Mouse (Mus musculus): ENCODE measurements at regions not wholly inside any gene's neighbourhood (a gene's known extent, or its start where the extent isn't known, plus 50 kb on each side); places are given as distances from the start of the nearest gene placed in this dataset.

DNA sequence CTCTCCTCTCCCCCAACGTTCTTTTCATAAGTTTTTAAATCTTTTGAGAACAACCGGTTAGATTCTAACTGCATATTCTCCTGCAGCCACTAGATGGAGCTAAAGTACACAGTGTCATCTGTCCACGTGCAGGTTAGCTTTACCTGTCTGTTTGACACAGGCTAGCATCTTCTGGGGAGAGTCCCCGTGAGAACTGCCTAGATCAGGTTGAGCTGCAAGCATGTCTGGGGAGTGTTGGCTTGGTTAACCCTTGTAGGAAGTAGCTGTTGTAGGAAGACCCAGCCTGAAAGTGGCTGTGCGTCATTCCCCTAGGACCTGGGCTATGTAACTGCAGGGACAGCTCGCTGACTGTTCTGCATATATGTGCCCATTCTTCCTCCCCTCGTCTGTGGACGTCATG lies 277.9 kb downstream of the Diras2 start:
- peak in 1 of 2 experiments; percentile 35 for DNase-seq (ENCODE audit: low spot score in 2 of 2)

GRCm38 (mm10) chr13:52254185-52254584 lies 276.9 kb downstream of the Diras2 start:
- DNase-seq (ENCODE audit: low spot score in 2 of 2): peak in 1 of 2 experiments; percentile 76

DNA sequence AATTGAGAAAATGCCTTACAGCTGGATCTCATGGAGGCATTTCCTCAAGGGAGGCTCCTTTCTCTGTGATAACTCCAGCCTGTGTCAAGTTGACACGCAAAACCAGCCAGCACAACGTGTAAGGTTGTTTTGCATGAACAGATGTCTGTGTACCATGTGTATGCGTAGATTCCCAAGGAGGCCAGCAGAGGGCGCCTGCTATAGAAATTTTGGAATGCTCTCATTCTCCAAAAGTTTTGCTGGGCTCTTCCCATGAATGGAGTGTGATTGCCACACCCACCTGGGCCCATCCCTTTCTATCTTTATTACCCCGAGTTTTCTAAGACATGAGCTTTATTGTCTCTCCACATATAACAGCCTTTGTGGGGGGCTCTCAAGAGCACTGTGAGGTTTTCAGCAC lies 275.4 kb downstream of the Diras2 start:
- peak in 1 of 2 experiments; percentile 25 for DNase-seq (ENCODE audit: low spot score in 2 of 2)

DNA sequence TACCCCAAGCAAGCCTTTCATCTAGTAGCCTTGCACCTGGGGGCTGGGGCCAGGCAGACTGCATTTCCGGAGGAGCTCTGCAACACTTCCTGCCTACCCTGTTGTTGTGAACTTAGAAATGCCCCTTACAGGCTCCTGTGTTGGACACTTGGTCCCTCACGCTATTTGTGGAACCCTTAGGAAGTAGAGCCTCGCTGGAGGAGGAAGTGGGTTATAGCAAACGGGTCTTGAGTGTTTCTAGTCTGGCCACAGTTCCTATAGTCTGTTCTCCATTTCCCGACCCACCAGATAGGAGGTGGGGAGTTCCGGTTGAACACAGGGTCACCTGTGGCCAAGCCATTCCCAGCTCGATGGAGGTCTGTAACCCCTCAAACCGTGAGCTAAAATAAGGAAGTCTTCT lies 272.7 kb downstream of the Diras2 start:
- DNase-seq (ENCODE audit: low spot score in 2 of 2): no peak

DNA sequence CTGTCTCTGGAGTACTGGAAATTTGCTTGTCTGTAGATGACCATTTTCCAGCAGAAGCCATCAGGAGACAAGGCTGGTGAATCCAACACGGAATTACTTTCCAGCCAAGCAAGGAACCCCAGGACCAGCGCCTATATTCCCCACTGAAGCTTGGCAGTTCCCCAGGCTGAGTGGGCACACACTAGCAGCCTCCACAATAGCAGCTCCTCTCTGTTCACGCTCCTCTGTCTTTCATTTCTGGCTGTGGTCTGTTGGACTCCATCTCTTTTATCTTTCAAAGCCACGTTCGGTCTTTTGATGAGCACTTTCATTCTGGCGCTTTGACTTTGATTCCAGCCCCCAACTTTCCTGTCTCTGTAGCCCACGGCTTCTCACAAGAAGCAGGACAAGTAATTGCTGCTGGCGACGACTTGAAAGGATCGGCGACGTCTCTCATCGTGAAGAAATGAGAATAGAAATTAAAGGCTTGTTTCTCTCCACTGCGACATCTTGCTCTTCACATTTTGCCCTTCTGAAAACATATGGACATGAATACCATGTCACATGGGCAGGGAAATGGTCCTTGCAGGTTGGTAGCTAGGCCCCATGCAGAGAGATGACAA lies 268.0 kb downstream of the Diras2 start:
- peak in 1 of 2 experiments; percentile 56 for DNase-seq (ENCODE audit: low spot score in 2 of 2)

DNA sequence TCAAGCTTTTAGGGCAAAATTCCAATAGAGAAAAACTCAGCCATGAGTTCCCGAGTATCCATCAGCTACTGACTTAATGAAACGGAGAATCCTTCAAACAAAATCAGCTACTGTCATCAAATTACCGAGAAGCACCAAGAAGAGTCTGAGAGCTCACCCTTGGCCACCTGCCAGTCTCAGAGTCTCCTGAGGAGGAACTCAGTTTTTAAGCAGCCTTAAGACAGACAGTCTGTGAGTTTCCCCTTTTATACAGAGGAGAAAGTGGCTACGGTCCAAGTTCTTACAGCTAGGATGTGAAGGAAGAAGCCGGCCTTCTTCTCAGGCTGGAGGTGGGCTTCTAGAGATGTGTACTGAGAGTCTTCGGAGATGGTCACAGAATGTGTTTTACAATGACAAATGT lies 262.8 kb downstream of the Diras2 start:
- no peak for DNase-seq (ENCODE audit: low spot score in 2 of 2)

DNA sequence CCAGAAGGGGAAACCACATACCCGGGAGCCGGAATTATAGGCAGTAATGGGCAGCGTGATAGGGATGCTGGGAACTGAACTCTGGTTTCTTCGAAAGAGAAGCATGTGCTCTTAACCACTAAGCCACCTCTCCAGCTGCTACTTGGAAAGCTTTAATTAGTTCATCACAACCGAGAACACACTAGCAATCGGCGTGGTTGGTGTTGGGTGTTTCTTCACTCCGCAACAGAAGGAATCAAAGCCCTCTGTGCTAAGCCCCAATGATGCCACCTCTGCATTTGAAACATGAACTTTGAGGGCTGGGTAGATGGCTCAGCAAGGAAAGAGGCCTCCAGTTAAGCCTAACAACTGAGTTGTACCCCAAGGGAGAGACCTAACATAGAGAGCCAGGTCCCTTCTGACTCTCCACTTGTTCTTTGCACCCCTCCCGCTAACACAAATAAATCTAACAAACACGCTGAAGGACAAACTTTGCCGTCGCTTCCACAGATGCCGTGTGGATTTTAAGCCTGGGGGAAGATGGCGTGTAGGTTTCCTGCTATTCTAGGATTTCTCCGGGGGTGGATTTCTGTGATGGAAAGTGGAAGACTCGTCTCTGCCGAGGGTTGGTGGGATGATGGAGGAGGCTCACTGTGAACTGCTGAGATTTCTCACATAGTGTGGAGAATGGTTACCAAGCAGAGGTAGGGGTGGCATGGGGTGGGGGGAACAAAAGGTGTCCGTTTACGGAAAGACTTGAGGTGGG lies 257.4 kb downstream of the Diras2 start:
- DNase-seq (ENCODE audit: low spot score in 2 of 2): no peak

DNA sequence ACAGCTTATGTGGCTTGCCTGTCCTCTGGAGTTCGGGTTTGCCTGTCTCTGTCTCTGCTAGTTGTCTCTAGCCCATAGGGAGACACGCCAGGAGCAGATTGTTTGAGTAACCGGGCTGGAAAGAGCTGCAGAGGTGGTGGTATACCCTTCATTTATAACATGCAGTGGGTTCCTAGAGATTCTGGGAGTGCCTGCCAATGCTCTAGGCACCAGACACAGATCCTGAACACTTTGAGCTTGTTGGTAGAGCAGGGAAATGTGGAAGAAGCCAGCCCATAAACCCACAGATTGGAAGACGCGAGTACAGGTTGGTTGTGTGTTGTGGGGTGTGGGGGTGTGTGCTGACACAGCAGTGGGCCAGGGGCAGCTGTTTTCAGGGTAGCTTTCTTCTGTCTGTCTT lies 255.9 kb downstream of the Diras2 start:
- no peak for DNase-seq (ENCODE audit: low spot score in 2 of 2)

GRCm38 (mm10) chr13:52275675-52276074 lies 255.4 kb downstream of the Diras2 start:
- peak in 1 of 2 experiments; percentile 64 for DNase-seq (ENCODE audit: low spot score in 2 of 2)

GRCm38 (mm10) chr13:52277195-52277594 lies 253.9 kb downstream of the Diras2 start:
- DNase-seq (ENCODE audit: low spot score in 2 of 2): no peak

DNA sequence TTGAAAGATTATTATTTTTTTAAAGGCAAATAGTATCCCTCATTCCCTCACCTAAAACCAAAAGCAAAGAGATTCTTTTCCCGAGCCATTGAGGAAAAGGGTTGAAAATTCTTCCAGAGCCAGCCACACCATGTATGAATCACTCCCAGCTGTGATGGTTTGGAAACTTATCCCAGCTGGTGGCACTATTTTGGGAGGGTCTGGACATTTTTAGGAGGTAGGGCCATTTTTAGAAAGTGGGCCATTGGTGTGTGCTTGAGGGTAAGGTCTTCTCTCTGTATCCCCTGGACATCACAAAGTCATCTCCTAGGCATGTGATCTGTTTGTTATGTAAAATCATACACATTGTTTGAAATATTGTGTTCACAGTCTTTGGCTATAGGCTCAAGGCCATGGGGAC lies 252.2 kb downstream of the Diras2 start:
- no peak for DNase-seq (ENCODE audit: low spot score in 2 of 2)

GRCm38 (mm10) chr13:52279281-52279969 lies 251.7 kb downstream of the Diras2 start:
- no peak for DNase-seq (ENCODE audit: low spot score in 2 of 2)

- no peak for DNase-seq (ENCODE audit: low spot score in 2 of 2)
These were observed 251.1 kb downstream of the Diras2 start for GRCm38 (mm10) chr13:52279970-52280348.

GRCm38 (mm10) chr13:52281271-52281670 lies 249.8 kb downstream of the Diras2 start:
- no peak for DNase-seq (ENCODE audit: low spot score in 2 of 2)

- DNase-seq (ENCODE audit: low spot score in 2 of 2): peak; percentile 50 to 79
These were observed 248.6 kb downstream of the Diras2 start for GRCm38 (mm10) chr13:52282500-52282899.

GRCm38 (mm10) chr13:52283456-52283855 lies 247.6 kb downstream of the Diras2 start:
- no peak for DNase-seq (ENCODE audit: low spot score in 2 of 2)

- DNase-seq (ENCODE audit: low spot score in 2 of 2): no peak
These were observed 246.9 kb downstream of the Diras2 start for GRCm38 (mm10) chr13:52284026-52284801.

GRCm38 (mm10) chr13:52288400-52288799 lies 242.7 kb downstream of the Diras2 start:
- no peak for DNase-seq (ENCODE audit: low spot score in 2 of 2)

DNA sequence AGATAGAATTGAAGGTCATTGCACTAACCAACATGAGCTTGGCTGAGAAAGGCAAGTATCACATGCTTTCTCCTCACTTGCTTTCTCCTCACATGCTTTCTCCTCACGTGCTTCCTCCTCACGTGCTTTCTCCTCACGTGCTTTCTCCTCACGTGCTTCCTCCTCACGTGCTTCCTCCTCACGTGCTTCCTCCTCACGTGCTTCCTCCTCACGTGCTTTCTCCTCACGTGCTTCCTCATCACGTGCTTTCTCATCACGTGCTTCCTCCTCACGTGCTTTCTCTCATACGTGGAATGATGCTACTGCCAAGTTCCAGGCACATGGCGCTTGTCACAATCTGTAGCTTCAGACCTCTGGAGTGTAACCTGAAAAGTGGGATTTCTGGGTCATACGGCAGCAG lies 235.2 kb downstream of the Diras2 start:
- no peak for DNase-seq (ENCODE audit: low spot score in 2 of 2)

DNA sequence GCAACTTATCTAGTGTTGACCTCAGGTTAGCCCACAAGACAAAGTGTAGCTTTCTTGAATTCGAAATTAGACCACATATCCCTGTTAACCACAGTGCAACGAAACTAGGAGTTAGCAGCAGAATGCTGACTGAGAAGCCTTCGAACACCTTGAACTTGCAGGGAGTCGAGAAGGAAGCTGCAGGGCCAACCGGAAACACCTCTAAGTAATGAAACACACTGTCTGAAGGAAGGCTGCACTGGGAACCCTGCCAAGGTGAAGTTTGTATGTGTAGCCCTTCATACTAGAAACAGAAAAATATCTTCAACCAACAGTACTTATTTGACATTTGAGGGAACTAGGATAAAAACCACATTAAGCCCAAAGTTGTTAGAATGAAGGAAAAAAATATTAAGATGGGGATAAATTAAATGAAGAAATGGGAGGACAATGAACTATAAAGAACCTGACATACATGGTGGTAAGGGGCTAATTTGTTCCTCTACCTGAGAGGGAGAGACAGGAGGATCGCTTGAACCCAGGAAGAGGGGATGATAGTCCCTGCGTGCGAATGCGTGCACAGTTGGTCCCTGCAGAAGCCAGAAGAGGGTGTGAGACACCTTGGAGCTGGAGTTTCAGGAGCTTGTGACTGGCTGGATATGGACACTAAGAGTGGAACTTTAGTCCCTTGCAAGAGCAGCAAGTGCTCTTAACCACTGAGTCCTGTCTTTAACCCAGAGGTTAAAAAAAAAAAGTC lies 234.4 kb downstream of the Diras2 start:
- DNase-seq (ENCODE audit: low spot score in 2 of 2): no peak

DNA sequence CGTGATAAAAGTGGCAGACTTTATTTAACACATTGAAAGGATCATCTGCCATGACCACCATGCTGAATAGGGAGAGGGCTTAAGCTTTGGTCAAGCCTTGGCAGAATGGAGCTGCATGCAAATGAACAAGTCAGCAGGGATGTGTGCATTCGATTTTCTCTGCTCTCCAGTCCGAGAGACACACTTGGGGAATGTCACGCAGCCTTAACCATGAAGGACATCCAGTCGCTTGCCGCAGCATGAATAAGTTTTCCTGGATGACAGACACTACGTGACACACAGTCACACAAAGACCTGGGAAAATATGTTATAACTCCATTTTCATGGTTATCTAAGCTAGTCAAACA lies 233.8 kb downstream of the Diras2 start:
- DNase-seq (ENCODE audit: low spot score in 2 of 2): no peak

All from layer of hippocampus, adult 18-20 months (tissue).